Mouse (Mus musculus) cerebellum, adult 11 months (tissue): Measurements from ENCODE around the gene Clba1.
A peak's percentile ranks its signal among the peaks of the same experiment; 100 is the strongest.
"Not testable (repeated sequence)": the region's sequence is repeated elsewhere in the genome, so short reads cannot be mapped to it uniquely, and the experiment has no call there.

Source experiments
- DNase-seq: peaks from one replicate; pipeline ENCODE4 v3.0.0; 2022

The Clba1 gene

DNA sequence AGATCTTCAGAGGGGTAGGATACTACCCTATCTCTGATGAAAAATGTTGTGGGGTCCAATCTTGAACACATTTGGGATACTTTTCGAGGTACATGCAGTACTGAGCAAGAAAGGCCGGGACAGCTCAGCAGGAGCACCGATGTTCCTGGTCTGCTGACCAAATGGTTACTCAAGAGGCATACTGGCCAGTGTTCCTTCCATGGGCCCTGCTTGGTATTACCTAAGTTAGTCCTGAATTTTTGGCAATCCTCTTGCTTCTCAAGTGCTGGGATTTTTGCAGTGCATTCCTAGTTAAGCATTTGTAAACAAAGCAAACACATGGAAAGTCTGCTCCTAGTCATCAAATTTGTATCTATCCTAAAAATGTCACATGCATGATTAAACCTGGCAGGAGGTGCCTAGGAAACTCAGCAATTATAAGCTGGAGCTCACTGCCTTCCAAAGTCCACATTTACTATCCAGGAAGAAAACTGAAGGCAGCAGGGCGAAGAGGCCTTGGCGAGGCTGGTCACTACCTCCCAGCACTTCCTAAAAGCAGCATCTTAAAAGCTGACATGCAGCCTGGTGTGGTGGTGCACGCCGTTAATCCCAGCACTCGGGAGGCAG, 10.4 kb downstream of the Clba1 start:
- no peak for DNase-seq

DNA sequence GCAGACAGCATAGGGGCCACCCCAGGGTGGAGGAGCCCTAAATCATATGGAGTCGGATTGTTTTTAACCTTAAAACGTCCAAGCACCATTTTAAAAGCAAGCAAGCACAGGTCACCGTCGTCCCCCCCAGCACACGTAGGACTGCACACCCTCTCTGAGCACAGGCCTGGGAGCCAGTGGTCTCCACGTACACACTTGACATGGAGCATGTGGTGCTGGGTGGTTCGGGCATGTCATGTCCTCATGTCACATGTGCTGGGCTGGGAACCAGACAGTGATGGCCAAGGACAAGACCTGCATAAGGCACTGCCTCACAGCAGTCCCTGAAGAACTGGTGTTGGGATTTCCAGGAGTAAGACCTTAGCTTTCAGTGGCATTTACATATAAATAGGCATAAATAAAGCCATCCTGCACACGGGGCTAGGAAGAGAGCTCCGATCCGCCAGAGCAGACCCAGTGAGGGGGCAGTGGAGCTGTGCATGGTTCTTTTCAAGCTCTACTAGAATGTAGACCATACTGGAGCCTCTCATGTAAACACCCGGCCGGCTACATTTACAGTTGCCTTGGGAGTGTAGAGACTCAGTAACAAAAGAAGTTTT, 11.8 kb downstream of the Clba1 start:
- DNase-seq = no peak

DNA sequence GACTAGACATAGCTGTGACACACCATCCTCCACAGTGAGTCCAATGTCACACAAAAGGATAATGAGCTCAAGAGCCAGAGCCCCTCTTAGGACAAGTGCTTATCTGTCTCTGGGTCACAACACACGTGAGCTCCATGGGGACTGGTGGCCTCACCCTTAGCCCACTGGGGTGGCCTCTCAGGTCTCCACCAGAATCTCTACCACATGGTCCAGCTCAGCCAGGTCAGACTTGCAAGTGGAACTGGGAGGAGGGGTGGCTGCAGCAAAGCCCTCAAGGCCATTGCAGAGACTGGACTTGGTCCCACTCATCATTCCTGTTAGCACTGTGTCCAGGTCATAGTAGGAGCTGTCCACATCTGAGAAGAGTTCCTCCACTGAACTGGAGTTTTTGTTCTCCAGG, 12.5 kb downstream of the Clba1 start:
- DNase-seq = no peak

GRCm38 (mm10) chr12:112821974-112822373, 13.2 kb downstream of the Clba1 start:
- no peak for DNase-seq

DNA sequence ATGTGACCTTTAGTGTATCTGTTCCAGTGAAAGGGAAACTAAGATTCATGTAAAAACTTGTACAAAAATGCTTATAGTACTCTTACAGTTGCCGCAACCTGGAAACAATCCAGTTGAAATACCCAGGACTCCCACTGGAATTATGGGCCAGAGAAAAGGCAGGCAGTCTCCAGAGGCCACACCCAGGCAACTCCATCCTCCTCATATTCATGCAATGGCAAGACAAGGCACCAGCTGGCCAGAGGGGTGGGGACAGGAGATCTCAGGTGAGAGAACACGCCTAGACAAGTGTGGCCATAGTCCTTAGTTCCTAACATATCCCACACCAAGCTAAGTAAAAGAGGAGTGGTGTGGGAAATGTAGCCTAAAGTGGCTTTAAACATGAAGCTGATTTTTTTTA, 13.9 kb downstream of the Clba1 start:
- DNase-seq = no peak

GRCm38 (mm10) chr12:112823221-112823620, 14.5 kb downstream of the Clba1 start:
- DNase-seq = no peak

DNA sequence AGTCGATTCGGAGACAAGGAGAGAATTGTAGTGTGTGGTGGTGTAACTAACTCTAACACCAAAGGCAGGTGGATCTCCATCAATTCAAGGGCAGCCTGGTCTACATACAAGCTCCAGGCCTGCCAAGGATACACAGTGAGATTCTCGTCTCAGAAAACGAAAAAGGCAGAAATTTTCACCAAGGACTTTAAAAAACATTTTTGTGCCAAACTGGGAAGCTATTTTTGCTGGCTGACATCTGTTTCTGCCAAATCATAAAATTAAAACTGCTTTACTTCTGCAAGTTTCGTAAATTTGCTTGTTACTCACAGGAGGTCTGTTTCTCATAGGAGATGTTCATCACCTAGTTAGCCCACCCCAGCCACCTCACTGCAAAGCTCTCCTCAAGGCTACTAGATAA, 17.2 kb downstream of the Clba1 start:
- no peak for DNase-seq

DNA sequence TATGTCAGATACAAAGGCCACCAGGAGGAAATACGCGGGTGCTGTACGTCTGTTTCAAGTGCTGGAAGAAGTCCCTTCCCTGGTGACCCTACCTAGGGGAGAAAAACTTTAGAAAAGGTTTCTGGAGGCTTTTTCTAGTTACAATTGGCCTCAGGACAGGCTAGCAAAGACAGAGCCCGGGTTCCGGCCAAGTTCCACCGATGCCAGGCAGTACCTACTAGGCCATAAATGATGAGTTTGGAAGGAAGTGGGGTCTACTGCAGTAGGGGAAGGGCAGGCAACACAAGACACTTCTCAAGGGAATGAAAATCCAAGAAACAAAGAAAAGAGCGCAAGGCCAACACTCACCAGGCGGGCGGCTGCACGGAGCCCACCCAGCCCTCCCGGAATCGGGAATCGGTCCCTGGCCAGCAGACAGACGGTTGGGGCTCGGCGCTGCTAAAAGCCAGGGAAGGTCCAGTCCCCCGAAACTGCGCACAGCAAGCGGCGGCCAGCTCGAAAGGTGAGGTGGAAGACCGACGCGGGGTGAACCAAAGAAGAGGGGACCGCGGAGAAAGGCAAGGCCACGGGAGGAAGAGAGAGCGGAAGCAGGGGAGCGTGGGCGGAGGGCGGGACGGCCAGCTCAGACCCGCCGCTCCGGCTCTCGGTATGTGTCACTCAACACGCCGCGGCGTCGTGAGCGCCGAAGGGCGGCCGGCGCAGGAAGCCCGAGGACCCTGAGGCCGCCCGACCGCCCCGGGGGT, 19.9 kb downstream of the Clba1 start:
- DNase-seq = no peak

- DNase-seq = peak; percentile 98
These were observed 20.6 kb downstream of the Clba1 start, which contains the start of gene Cdca4 for GRCm38 (mm10) chr12:112829244-112829864. Gene Cdca4, minus strand, starts transcription at chr12:112829423.

DNA sequence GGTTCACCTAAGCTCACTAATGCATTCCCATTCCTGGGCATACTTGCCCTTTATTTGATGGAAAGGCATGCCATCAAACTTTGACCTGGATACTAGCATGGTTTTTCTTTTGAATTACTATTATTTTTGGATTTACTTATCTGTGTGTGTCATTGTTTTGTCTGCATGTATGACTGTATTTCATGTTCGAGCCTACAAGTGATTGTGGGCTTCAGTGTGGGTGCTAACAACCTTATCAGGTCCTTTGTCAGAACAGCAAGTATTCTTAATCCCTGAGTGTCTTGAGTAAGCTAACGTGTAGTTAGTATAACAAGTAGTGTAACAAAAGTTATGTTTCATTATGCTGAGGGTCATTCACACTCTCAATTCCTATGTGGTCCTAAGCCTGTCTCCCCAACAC, 21.4 kb downstream of the Clba1 start:
- no peak for DNase-seq

DNA sequence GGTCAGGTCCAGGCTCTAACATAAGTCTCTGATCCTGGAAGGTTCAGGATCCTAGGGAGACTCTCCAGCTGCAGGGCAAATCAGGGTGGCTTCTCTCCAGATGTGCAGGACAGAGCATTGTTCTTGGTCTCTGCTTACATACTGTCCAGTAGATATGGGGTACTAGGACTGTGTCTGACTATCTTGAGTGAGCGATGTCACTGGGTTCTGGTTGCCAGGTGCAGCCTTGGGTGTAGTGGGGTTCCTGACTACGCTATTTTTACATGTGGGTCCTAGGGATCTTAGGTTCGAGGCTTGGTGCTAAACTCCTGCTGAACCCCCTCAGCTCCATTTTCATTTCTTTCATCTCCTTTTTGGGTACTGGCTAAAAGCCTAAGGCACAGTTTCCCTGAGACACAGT, 21.8 kb downstream of the Clba1 start:
- DNase-seq = no peak

DNA sequence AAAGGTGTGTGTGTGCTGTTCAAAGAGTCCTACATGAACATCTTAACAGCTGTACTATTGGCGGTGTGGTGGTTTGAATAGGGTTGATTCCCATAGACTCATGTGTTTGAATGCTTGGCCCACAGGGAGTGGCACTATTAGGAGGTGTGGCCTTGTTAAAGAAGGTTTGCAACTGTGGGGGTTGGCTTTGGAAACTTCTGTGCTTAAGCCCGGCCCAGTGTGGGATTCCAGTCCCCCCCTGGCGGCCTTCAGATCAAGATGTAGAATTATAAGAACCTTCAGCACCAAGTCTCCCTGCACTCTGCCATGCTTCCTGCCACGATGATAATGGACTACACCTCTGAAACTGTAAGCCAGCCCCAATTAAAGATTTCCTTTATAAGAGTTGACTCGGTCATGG, 23.7 kb downstream of the Clba1 start:
- DNase-seq = no peak

- DNase-seq = no peak
These were observed 24.8 kb downstream of the Clba1 start for GRCm38 (mm10) chr12:112833527-112833926.

DNA sequence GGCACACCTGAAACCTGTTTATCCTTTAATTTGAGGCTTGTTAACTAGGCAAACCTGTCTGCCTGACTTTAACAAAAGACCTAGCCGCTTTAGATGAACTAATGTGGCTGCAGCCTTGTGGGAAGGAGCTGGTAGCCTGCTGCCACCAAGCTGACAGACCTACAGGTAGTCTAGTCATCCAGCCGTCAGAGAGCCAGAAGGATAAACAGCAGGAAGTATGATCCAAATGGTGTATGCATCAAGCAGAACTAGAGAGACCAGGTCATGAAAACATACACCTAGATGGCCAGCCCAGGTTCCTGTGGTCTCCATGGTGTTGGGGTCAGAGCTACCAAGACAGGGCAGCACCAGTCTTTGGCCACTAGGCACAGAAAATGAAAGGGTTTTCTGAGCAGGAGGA, 26.3 kb downstream of the Clba1 start:
- DNase-seq = no peak

- no peak for DNase-seq
These were observed 31.7 kb downstream of the Clba1 start for GRCm38 (mm10) chr12:112840209-112841086.

GRCm38 (mm10) chr12:112841338-112841892, 32.7 kb downstream of the Clba1 start:
- not testable (repeated sequence) for DNase-seq

DNA sequence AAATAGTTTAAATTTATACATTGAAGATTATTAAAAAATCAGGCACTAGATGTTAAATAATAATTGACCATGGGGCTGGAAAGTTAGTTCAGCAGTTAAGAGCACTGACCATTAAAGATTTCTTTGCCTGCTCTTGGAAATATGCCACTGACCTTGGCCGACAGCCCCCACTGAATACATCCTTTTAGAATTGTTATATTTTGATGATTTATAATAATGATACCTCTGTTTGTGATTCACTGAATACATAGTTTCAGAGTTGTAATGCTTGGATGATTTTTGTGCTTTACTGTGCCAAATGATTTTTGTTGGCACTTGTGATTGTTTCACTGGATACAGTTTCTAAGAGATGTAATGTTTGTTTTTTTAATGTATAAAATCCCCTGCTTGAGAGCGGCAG, 33.4 kb downstream of the Clba1 start:
- DNase-seq = not testable (repeated sequence)

GRCm38 (mm10) chr12:112843803-112844202, 35.1 kb downstream of the Clba1 start:
- peak; percentile 77 for DNase-seq

DNA sequence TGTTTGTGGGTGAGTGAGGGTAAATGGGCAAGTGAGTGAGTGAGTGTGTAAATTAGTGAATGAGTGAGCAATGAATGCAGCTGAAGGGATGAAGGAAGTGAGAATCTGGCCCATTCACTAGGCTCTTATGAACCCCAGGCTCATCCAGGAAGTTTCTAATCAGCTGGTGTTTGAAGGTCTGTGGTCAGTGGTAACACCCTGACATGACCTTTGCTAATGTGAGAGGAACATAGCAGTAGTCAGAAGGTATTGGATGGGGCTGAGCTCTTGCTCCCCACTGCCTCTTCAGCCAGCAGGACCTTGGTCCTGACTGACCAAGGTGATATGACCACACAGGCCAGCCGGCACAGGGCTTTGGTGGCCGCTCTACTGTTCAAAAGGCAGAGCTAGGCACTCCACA, 39.1 kb downstream of the Clba1 start:
- no peak for DNase-seq

GRCm38 (mm10) chr12:112849235-112850022, 40.7 kb downstream of the Clba1 start:
- no peak for DNase-seq

DNA sequence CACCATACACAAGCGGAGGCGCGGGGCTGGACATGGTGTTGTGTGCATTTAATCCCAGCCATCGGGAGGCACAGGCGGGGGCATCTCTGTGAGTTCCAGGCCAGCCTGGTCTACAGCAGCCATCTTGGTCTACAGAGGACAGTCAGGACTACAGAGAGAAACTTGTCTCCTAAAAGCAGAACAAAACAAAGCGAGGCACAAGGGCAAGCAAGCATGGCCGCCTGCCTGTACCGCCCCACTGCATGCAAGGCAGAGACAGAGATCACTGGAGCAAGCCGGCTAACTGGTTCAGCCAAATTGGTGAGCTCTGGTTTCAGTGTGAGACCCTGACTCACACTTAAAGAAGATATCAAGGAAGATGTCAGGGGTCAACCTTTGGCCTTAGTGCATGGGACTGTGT, 41.6 kb downstream of the Clba1 start:
- DNase-seq = no peak

GRCm38 (mm10) chr12:112851116-112851515, 42.4 kb downstream of the Clba1 start:
- DNase-seq = no peak
